Mouse (Mus musculus): ENCODE results near the gene Cope. TPM values are rescaled to one million over a fixed set of nuclear protein-coding genes. Genes with fewer than 3 reads are reported as not detected.

Cope gene
- polyA plus RNA-seq (2017; shearing (Covaris generic)), result 100 to 1,000 TPM; 321 to 359 TPM

GRCm38 (mm10) chr8:70302358-70302890 lies at the start of gene Cope, which contains the start of gene Ddx49:
Gene Cope, plus strand, starts transcription at chr8:70302518.
Gene Ddx49, minus strand, starts transcription at chr8:70302489.
- peak; percentile 95 for ATAC-seq

DNA sequence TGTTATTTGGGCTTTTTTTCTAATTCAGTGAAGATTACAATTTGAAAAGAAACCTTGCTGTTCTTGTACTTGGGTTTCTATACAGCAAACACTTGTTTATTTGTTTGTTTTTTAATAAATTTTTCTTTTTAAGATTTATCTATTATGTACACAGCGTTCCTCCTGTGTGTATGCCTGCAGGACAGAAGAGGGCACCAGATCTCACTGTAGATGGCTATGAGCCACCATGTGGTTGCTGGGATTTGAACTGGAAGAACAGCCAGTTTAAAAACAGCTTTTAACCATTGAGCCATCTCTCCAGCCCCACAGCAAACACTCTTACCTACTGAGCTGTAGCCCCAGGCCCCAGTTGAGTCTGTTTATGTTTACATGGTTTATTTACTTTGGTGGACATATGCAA lies 47.7 kb upstream of the Cope start:
- ATAC-seq, result no peak

GRCm38 (mm10) chr8:70257456-70257855 lies 44.9 kb upstream of the Cope start:
- no peak for ATAC-seq

GRCm38 (mm10) chr8:70258600-70258999 lies 43.7 kb upstream of the Cope start:
- no peak for ATAC-seq

DNA sequence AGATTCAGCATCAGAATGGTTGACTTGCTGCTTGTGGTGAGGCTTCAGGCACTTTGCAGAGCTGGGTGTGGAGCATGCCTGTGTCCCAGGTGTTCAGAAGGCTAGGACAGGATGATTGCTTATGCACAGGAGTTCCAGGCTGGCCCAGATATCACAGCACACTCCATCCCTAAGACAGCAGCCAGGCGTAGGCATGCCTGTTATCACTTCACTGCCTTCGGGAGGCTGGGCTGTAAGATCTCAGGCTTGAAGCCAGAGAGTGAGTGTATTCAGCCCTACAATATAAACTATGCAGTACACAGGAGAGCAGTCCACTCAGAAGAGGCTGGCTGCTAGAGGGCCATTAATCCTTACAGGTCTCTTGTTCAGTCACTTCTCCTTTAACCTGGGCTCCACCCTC lies 43.3 kb upstream of the Cope start:
- ATAC-seq, result no peak

- ATAC-seq, result no peak
Measured at GRCm38 (mm10) chr8:70267674-70268073, 34.6 kb upstream of the Cope start.

DNA sequence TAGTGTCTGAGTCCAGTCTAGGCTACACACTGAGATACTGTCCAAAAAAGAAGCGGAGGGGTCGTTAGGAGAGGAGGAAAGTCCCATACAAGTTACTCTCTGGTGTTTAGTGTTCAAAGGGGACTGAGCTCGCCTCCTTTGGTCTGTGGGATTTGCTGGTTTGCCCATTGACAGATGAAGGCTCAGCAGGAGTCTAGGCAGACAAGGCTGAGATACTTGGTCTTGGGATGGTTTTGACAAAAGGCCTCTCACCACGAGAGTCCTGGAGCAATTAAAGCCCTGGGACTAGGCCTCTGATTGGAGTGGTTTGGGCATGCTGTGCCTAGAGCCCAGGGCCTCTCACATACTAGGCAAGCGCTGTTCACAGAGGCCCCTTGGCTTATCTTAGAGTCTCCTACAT lies 34.0 kb upstream of the Cope start:
- no peak for ATAC-seq

DNA sequence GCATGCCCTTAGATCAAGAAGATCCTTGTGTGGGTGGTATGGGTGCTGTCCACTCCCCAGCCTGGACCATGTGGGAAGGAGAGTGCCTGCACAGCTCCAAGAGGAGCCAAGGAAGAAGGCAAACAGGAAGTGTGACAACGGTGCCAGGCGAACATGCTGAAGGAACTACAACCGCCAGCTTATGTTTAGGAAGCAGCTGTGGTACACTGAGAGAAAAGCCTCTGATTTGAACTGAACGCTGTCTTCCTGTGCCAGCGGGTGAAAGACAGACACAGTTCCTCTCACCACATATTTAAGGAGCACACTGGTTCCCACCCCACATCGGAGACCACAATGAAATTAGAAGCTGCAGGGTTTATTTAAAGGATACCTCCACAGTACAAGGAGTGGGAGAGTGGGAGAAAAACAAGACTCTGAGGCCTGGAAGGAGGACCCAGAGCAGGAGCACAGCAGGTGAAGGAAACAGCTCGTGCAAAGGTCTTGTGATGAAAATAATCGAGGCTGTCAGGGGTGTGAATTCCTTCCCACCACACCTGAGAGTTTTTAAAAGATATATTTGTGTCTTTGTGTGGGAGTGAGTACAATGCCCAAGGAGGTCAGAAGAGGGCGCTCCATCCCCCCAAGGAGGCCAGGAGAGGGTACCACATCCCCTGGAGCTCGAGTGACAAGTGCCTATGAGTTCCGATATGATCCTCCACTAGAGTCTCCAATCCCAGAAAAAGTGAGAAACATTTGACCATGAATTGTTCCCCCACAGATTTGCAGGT lies 33.3 kb upstream of the Cope start:
- ATAC-seq, result no peak

DNA sequence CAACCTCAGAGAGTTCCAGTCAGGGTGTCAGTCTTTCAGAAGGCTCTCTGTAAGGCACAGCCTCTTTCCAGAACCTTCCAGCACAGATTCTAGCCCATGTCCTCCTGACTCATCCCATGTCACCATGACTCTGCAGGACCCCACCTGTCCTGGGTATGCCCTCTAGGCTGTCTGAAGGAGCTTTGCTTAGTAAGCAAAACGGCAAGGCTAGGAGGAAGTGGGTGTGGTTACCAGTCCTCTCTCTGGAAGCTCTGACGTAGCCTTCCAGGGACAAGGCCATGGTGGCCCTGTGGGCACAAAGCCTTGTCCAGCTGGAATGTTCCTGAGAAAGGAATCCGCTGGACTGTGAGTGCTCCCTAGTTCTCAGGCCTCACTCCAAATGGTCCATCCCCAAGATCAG lies 29.4 kb upstream of the Cope start:
- ATAC-seq, result peak; percentile 32

DNA sequence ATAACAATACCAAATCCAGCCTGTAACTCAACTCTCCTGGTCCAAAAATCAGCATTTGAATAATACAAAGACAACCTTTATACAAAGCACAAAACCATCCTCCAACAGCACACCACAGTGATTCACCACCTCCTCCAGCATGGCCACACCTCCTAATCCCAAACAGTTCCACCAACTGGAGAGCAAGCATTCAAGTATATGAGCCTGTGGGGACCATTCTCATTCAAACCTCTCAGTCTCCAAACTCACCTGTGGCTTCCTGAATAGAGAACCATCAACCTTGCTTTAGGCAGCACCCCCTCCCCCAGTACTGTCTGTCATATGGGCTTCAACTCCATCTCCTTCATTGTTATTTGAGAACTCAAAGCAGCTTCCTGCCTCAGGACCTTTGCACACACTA lies 28.0 kb upstream of the Cope start:
- no peak for ATAC-seq

DNA sequence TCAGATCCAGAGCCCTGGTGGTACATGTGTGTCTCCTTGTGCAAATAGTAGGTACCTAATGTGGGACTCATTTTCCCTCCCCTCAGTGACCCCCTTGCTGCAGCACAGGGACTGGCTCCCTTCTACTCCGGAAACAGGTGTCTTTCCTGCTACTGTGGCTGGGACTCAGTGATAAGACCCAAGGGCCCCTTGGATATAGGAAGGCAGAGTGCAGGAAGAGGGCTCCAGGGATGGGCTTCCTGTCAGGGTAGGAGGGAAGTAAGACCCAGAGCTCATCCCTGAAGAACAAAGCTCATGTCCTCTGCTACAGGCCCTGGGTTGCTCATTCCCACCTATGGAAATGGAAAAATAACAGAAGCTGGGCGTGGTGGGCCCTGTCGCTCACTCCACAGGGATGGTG lies 25.8 kb upstream of the Cope start:
- ATAC-seq, result no peak

DNA sequence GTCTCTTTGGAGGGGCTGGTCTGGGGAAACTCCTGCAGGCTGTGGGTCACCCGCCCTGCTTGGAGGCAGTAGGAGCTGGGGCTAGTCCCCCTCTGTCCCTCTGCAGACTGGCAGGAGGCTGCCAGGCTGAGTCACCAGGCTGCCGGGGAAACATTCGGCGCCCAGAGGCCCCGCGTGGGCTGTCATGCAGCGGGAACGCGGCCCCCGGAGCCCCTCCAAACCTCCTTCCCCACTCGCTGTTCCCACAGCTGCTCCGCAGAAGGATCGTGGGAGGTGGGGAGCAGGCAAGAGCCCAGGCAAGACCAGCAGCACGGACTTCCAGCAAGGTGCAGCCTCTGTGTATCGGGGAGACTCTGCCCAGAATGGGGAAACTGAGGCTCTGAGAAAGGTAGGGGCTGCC lies 24.1 kb upstream of the Cope start:
- no peak for ATAC-seq

DNA sequence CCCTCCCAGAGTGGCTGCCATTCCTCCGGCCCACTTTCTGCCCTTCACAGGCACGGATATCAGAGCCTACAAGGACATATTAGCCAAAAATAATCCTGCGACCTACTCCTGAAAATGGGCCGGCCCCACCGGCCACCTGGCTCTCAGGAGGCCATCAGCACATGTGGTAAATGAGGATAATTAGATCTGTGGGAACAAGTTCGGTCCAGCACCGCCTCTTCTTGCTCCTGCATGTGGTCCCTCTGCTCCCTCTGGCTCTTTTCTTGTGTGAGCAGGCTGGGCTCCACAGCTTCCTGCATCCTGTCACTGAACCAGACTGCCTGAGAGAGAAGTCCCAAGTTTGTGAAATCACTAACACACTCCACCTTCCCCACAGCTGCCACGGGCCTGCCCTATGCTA lies 23.1 kb upstream of the Cope start:
- no peak for ATAC-seq

GRCm38 (mm10) chr8:70281001-70281400 lies 21.3 kb upstream of the Cope start:
- no peak for ATAC-seq

DNA sequence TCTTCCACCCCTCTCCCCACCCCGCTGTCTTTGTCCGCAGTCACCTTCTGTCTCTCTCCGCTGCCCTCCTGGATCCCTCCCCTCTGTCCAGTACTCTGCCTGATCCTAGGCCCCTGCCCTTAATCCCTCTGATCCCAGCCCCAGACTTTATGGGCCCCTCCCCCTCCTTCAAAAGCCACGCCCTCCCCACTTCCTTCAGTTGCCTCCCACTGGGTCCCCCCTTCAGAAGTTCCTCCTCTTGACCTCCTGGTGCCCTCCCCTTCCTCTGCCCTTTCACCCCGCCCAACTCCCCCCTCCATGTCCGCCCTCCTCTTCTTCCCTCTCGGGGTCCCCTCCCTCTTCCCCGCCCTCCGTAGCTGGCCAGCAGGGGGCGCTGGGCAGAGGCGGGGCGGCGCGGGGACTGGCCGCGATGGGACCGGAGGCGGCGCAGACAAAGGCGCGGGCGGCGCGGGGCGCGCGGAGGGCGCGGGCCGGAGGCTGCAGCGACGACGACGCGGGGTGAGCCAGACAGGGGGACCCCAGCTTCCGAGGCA lies 19.6 kb upstream of the Cope start, which contains the start of gene Homer3:
Gene Homer3 (plus strand): TSS at position 225 of the 533 bp plus-strand sequence.
- ATAC-seq, result peak; percentile 86

DNA sequence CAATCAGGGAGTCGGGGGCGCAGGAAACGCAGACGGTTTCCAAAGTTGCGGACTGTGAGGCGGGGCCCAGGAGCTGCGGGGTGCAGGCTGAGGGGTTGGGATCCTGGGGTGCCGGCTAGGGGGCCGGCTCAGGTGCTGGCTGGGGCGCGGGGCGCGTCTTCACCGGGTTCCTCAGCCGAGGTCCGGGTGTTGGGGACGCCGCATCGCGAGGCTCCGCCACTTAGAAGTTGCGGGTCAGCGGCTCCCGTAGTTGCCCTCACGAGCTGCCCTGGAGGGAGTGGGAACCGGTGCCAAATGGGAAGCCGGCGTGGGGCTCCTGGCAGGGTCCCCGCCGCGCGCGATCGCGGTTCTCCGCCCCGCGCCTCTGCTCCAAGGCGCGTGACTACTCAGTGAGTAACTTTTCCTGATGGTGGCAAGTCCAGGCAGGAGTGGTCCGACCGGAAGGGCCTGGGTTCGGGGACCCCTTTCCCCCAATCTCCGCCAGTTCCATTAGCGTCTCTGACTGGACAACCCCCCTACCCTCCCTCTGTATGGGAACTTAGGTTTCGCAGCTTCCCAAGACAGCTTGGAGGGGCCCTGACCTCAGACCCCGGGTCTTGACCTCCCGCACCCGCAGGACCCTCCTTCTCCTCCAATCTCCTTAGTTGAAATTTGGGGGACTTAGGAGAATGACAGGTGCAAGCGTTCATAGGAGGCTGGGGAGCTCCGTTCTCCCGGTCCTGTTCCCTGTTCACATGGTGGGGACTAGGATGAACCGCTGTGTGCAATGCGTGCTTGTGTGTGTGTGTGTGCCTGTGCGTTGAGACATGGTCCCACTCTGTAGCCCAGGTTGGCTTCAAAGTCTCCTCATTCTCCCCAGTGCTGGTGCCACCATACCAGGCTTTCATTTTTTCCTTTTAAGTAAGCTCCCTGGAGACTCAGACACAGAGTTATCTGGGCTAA lies 18.9 kb upstream of the Cope start:
- peak; percentile 44 for ATAC-seq

DNA sequence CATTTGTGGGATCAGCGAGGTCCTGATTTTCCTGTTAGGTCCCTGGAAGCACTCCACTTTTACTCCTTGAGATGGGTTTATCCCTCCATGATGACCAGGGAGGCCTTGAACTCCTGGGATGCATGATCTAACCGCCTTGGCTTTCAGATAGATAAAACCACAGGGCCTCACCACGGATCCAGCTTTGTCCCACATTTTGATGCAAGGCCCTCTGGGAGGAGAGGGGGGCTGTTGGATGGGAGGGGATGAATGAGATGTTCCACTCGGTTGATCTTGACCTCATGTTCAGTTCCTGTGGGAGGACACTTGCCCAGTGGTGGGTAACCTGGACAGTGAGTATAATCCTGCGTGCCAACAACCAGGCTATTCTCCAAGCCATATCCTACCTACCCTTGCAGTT lies 17.9 kb upstream of the Cope start:
- ATAC-seq, result no peak

- ATAC-seq, result no peak
Measured at GRCm38 (mm10) chr8:70285304-70285703, 17.0 kb upstream of the Cope start.

DNA sequence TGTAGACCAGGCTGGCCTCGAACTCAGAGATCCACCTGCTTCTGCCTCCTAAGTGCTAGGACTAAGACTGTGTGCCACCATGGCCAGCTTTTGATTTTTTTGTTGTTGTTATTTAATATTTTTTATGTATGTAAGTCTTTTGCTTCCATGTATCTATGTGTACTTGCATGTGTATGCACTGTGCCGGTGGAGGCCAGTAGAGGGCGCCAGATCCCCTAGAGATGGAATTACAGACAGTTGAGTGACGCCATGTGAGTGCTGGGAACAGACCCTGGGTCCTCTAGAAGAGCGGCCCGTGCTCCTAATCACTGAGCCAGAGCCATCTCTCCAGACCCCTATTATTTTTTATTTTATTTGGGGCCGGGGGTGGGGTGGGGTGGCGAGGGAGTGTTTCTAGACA lies 15.6 kb upstream of the Cope start:
- ATAC-seq, result no peak

GRCm38 (mm10) chr8:70293988-70294405 lies 8.3 kb upstream of the Cope start:
- no peak for ATAC-seq

DNA sequence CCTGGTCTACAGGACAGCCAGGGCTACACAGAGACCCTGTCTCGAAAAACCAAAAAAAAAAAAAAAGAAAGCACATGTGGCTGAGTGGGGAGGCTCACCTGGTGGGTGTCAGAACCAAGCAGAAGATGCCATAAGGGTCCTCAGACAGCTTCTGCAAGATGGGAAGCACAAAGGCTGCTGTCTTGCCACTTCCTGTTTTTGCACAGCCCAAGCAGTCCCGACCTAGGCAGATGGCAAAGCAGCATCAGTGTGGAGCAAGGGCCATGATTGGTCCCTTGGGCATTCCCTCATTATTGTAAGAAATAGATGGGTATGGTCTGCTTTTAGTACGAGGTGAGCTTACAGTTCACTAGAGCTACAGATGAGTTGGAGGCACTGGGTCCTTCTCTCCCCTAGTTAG lies 1.4 kb upstream of the Cope start:
- no peak for ATAC-seq

- ATAC-seq, result no peak
Measured at GRCm38 (mm10) chr8:70302901-70303300, 583 bp downstream of the Cope start.

- ATAC-seq, result no peak
Measured at GRCm38 (mm10) chr8:70309311-70309710, 7.0 kb downstream of the Cope start.
